In the genomic region with DNA sequence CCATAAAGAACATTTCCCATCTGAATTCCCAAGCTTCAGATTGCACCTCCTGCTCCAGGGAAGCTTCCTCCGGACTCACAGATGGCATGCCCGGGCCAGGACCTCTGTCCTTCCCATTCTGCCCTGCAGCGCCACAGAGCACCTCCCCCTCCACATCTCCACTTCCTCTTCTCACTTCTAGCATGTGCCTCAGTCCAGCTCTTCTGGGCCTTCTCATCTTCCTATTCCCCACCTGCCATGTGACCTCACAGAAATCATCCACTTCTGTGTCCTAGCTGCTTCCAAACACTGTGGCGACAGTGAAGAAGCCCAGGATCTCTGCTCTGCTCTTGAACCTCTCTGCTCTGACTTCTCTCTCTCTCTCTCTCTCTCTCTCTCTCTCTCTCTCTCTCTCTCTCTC, we compare ENCODE assay signal across 1 mouse cellular context.
TF ChIP-seq lines count a peak whose summit lies in the region.

No protein-coding gene starts in this region.

TF ChIP-seq in CH12.LX, 34 proteins besides CTCF, POLR2A, EP300 and RAD21 (continued from another document):
- TF ChIP-seq JUN (IDR thresholded peaks at IDR 0.05; ENCODE audit: insufficient read depth, low read depth, low read length) = no peak
- no peak for TF ChIP-seq SIN3A (IDR thresholded peaks at IDR 0.05; ENCODE audit: low read length)
- TF ChIP-seq HCFC1 (IDR thresholded peaks at IDR 0.05; ENCODE audit: low read depth, low read length) = no peak
- TF ChIP-seq ELF1 (IDR thresholded peaks at IDR 0.05; ENCODE audit: low read depth, low read length) = peak; percentile 64; the same call in 1 of the 2 replicates
- TF ChIP-seq MAZ (IDR thresholded peaks at IDR 0.05; ENCODE audit: low read depth, low read length) = 0 out of 2 replicates have a peak, but pooled peaks have one; percentile 58
- no peak for TF ChIP-seq PAX5 (IDR thresholded peaks at IDR 0.05; ENCODE audit: low read length)
- TF ChIP-seq USF2 (conservative IDR thresholded peaks at IDR 0.05; ENCODE audit: low read depth, low read length) = peak; percentile 40
- TF ChIP-seq BHLHE40 (IDR thresholded peaks at IDR 0.05; ENCODE audit: low read depth, low read length) = peak; percentile 86
- 0 out of 2 replicates have a peak, but pooled peaks have one; percentile 33 for TF ChIP-seq CHD1 (IDR thresholded peaks at IDR 0.05; ENCODE audit: low read depth, low read length)
- no peak for TF ChIP-seq GABPA (IDR thresholded peaks at IDR 0.05; ENCODE audit: insufficient replicate concordance, low read depth, low read length)
- no peak for TF ChIP-seq NRF1 (IDR thresholded peaks at IDR 0.05; ENCODE audit: low read depth, low read length)
- TF ChIP-seq RCOR1 (conservative IDR thresholded peaks at IDR 0.05; ENCODE audit: low read depth, low read length) = no peak; the same call in 1 of the 2 replicates
- no peak for TF ChIP-seq POLR2AphosphoS2 (IDR thresholded peaks at IDR 0.05; ENCODE audit: low read depth, low read length)
- TF ChIP-seq CHD2 (IDR thresholded peaks at IDR 0.05; ENCODE audit: low read length) = peak; percentile 89
- peak; percentile 68; the same call in 1 of the 2 replicates for TF ChIP-seq ETS1 (conservative IDR thresholded peaks at IDR 0.05; ENCODE audit: low read depth, low read length)
- 0 out of 2 replicates have a peak, but pooled peaks have one; percentile 37 for TF ChIP-seq TBP (conservative IDR thresholded peaks at IDR 0.05; ENCODE audit: low read depth, low read length)
- TF ChIP-seq MAFK (IDR thresholded peaks at IDR 0.05; ENCODE audit: insufficient replicate concordance, low read length) = no peak
- peak; percentile 49; the same call in 1 of the 2 replicates for TF ChIP-seq UBTF (IDR thresholded peaks at IDR 0.05; ENCODE audit: low read depth, low read length)
- TF ChIP-seq ZNF384 (IDR thresholded peaks at IDR 0.05; ENCODE audit: low read depth, low read length) = no peak
- TF ChIP-seq JUND (conservative IDR thresholded peaks at IDR 0.05; ENCODE audit: low read depth, low read length) = no peak
- peak; percentile 55 for TF ChIP-seq USF1 (IDR thresholded peaks at IDR 0.05; ENCODE audit: low read depth, low read length)
